Mouse (Mus musculus): ENCODE measurements around the gene Adgrg1. TPM values are rescaled to one million over a fixed set of nuclear protein-coding genes. Genes with fewer than 3 reads are reported as not detected.

The Adgrg1 gene
- polyA plus RNA-seq, 1 experiment from 2014 or later: 2.7 TPM

DNA sequence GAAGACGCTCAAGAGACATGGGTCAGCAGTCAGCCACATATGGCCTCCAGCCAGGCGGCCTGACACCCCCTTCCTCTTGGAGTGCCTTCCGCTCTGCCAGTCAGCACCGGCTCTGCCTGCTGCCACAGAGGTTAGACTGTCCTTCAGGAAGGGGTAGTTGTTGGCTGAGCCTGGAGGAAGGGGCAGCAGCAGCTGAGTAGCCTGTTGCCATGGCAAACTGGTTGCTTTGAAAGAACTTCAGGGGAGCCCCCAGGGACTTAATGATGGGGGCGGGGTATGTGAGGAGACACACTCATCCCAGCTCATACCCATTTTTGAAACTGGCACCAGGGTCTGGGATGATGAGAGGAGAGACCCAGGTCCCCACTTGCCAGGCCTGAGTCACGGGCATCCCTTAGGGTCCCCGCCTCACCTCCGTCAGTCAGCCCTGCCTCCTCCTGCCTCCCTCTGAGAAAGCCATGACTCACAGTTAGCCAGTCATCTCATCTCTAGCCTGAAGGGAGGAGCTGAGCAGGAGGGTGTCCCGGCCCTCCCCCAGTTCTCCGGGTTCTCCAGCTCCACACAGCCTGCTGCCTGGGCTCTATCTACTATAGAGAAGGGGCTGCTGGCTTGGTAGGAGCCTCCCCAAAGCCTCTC lies 9.4 kb downstream of the Adgrg1 start:
- peaks cover 30 to 44% of the 10 kb centered on the region in 2 experiments for H3K4me1 ChIP-seq (ENCODE audit: control insufficient read depth in 2 of 2, insufficient read depth in 2 of 2, low read length in 2 of 2)
- H3K4me2 ChIP-seq (ENCODE audit: low read length): peak overlapping the region; percentile 42

DNA sequence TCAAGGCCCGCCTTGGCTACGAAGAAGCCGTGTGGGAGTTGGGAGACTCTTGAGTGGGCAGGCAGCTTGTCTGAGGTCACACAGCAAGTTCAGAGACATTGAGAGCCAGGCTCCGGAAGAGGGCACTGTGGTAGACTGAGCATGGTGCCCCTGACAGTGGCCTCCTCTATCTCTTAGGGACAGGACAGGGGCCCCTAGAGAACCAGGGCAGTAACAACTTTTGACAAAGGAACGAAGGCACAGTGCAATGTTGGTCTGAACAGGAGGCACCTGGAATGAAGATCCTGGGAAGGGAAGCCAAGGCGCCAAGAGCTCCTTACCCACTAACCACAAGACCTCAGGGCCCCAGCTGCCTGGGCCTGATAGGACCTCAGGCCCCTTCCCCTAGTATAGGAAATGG lies 10.5 kb downstream of the Adgrg1 start:
- 76% methylated on average over 6 of the region's 6 CpGs for WGBS
- Histone ChIP-seq H3K9me3 (ENCODE audit: control insufficient read depth, low read length) (no peaks in the 10 kb centered on the region), H3K27me3 (ENCODE audit: control insufficient read depth, insufficient read depth, low read length) (no peaks in the 10 kb centered on the region), H3K4me2 (ENCODE audit: low read length) (no peak overlapping the region; the same call in 1 of the 2 replicates), H3K36me3 (ENCODE audit: control insufficient read depth, insufficient read depth, low read length) (no peaks in the 10 kb centered on the region), H3K4me1 (ENCODE audit: control insufficient read depth in 2 of 2, insufficient read depth in 2 of 2, low read length in 2 of 2) (peaks cover 29 to 44% of the 10 kb centered on the region in 2 experiments), H3K9ac (ENCODE audit: low read length) (no peak overlapping the region), H3K4me3 (ENCODE audit: control insufficient read depth in 1 of 2, insufficient read depth in 1 of 2, low read depth in 1 of 2, low read length in 2 of 2) (no peak overlapping the region), H3K27ac (replicated peaks in 1 of 2; ENCODE audit: control insufficient read depth in 1 of 2, insufficient read depth in 1 of 2, low read depth in 2 of 2, low read length in 2 of 2) (no peak overlapping the region)
- ATAC-seq (ENCODE audit: insufficient number of reproducible peaks, insufficient read depth, low FRiP score, low read depth): no peak

More for the DNA sequence above, 9.4 kb downstream of the Adgrg1 start:
- peak overlapping the region in 1 of 2 experiments; percentile 45; a peak in 2 of 4 replicates for H3K27ac ChIP-seq (replicated peaks in 1 of 2; ENCODE audit: control insufficient read depth in 1 of 2, insufficient read depth in 1 of 2, low read depth in 2 of 2, low read length in 2 of 2)
- H3K36me3 ChIP-seq (ENCODE audit: control insufficient read depth, insufficient read depth, low read length): no peaks in the 10 kb centered on the region
- H3K27me3 ChIP-seq (ENCODE audit: control insufficient read depth, insufficient read depth, low read length): no peaks in the 10 kb centered on the region
- 17% methylated on average over 10 of the region's 10 CpGs for WGBS
- peak overlapping the region; percentile 49; the same call in 1 of the 2 replicates for H3K9ac ChIP-seq (ENCODE audit: low read length)
- no peak overlapping the region for H3K4me3 ChIP-seq (ENCODE audit: control insufficient read depth in 1 of 2, insufficient read depth in 1 of 2, low read depth in 1 of 2, low read length in 2 of 2)
- H3K9me3 ChIP-seq (ENCODE audit: control insufficient read depth, low read length): no peaks in the 10 kb centered on the region
- peak; percentile 59 for ATAC-seq (ENCODE audit: insufficient number of reproducible peaks, insufficient read depth, low FRiP score, low read depth)

DNA sequence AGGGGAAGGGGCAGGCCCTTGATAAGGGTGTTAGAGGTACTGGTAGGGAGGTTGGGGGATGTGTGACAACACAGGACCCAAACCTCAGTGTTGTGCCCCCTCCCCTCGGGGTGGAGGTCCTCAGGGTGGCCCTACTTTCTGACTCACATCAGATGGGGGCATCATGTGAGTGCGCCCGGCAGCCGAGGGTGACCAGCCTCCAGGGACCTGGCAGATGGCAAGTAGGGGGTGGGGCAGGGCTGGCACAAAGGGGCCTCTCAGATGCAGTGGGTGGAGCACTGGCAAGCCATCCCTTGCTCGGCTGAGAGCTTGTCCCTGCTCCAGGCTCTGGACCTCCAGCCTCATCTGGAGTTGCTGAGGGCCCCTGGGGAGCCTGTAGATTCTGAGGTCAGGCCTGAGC lies 12.1 kb downstream of the Adgrg1 start:
- no peak overlapping the region for H3K4me2 ChIP-seq (ENCODE audit: low read length)
- peaks cover 26 to 42% of the 10 kb centered on the region in 2 experiments for H3K4me1 ChIP-seq (ENCODE audit: control insufficient read depth in 2 of 2, insufficient read depth in 2 of 2, low read length in 2 of 2)
- H3K36me3 ChIP-seq (ENCODE audit: control insufficient read depth, insufficient read depth, low read length): no peaks in the 10 kb centered on the region
- 65% methylated on average over 5 of the region's 5 CpGs for WGBS
- H3K9ac ChIP-seq (ENCODE audit: low read length): no peak overlapping the region
- ATAC-seq (ENCODE audit: insufficient number of reproducible peaks, insufficient read depth, low FRiP score, low read depth): no peak
- H3K27me3 ChIP-seq (ENCODE audit: control insufficient read depth, insufficient read depth, low read length): no peaks in the 10 kb centered on the region
- H3K9me3 ChIP-seq (ENCODE audit: control insufficient read depth, low read length): no peaks in the 10 kb centered on the region
- no peak overlapping the region for H3K4me3 ChIP-seq (ENCODE audit: control insufficient read depth in 1 of 2, insufficient read depth in 1 of 2, low read depth in 1 of 2, low read length in 2 of 2)
- H3K27ac ChIP-seq (replicated peaks in 1 of 2; ENCODE audit: control insufficient read depth in 1 of 2, insufficient read depth in 1 of 2, low read depth in 2 of 2, low read length in 2 of 2): no peak overlapping the region

DNA sequence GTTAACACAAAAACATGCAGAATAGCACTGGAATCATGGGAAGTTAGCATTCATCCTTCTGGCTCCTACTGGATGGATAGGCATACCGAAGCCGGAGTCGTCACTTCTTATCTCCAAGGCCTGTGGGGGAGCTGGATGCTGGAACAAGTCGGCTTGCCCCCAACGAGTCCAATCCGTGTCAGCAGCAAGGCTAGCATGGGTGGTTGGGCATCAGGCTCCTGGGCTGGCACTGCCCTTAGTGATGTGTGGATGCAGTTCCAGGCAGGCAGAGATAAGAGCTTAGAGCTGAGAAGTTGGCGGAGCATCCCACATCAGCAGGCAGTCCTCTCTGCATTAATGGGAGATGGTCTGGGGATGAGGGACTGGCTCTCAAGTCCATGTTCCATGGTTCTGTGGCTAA lies 13.0 kb downstream of the Adgrg1 start:
- WGBS: 47% methylated on average over 7 of the region's 7 CpGs
- peaks cover 31 to 50% of the 10 kb centered on the region in 2 experiments for H3K4me1 ChIP-seq (ENCODE audit: control insufficient read depth in 2 of 2, insufficient read depth in 2 of 2, low read length in 2 of 2)

DNA sequence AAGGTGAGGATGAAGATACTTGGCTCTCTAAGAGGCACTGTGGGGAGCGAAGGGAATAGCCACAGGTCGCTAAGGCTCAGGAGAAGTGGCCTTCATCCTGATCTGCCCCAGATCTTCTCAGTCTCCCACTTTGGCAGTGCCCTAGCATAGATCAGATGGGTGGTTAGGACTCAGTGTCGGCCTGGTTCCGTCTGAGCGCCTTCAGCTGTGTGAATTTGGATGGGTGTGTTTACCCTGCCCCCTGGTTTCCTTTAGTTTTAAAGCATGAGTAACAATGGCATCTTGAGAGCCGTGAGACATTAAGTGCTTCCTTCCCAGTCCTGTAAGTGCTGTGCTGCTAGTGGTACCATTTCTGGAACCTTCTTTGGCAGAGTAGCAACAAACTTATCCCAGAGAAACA lies 14.1 kb downstream of the Adgrg1 start:
- H3K4me1 ChIP-seq (ENCODE audit: control insufficient read depth in 2 of 2, insufficient read depth in 2 of 2, low read length in 2 of 2): peaks cover 28 to 50% of the 10 kb centered on the region in 2 experiments
- H3K9me3 ChIP-seq (ENCODE audit: control insufficient read depth, low read length): no peaks in the 10 kb centered on the region
- no peaks in the 10 kb centered on the region for H3K36me3 ChIP-seq (ENCODE audit: control insufficient read depth, insufficient read depth, low read length)
- no peak overlapping the region for H3K9ac ChIP-seq (ENCODE audit: low read length)
- H3K4me3 ChIP-seq (ENCODE audit: control insufficient read depth in 1 of 2, insufficient read depth in 1 of 2, low read depth in 1 of 2, low read length in 2 of 2): no peak overlapping the region
- H3K27me3 ChIP-seq (ENCODE audit: control insufficient read depth, insufficient read depth, low read length): no peaks in the 10 kb centered on the region
- H3K27ac ChIP-seq (replicated peaks in 1 of 2; ENCODE audit: control insufficient read depth in 1 of 2, insufficient read depth in 1 of 2, low read depth in 2 of 2, low read length in 2 of 2): no peak overlapping the region
- WGBS: 79% methylated on average over 6 of the region's 6 CpGs
- no peak for ATAC-seq (ENCODE audit: insufficient number of reproducible peaks, insufficient read depth, low FRiP score, low read depth)
- H3K4me2 ChIP-seq (ENCODE audit: low read length): no peak overlapping the region

More for the DNA sequence above, 13.0 kb downstream of the Adgrg1 start:
- Histone ChIP-seq H3K27me3 (ENCODE audit: control insufficient read depth, insufficient read depth, low read length) (no peaks in the 10 kb centered on the region), H3K4me3 (ENCODE audit: control insufficient read depth in 1 of 2, insufficient read depth in 1 of 2, low read depth in 1 of 2, low read length in 2 of 2) (no peak overlapping the region), H3K9me3 (ENCODE audit: control insufficient read depth, low read length) (no peaks in the 10 kb centered on the region), H3K27ac (replicated peaks in 1 of 2; ENCODE audit: control insufficient read depth in 1 of 2, insufficient read depth in 1 of 2, low read depth in 2 of 2, low read length in 2 of 2) (no peak overlapping the region), H3K36me3 (ENCODE audit: control insufficient read depth, insufficient read depth, low read length) (no peaks in the 10 kb centered on the region), H3K4me2 (ENCODE audit: low read length) (no peak overlapping the region), H3K9ac (ENCODE audit: low read length) (no peak overlapping the region)
- ATAC-seq (ENCODE audit: insufficient number of reproducible peaks, insufficient read depth, low FRiP score, low read depth): no peak

DNA sequence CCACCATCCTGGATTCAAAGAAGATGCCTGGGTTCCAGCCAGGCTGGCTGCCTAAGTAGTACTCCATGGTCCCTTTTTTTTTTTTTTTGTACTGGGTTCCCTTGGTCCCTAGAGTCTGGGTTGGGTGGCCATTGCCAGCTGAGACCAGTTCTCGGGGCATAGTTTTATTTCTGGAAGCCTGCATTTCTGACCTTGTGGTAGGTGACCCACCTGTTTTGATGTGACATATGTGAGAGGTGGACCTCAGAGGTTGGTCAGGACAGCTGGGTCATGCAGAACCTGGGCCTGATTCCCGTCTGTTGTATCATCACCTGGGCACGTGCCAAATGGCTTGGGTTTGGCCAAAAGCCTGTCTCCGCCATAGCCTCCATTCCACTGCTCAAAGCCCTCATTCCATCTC lies 15.2 kb downstream of the Adgrg1 start:
- 90% methylated on average over 4 of the region's 4 CpGs for WGBS
- no peaks in the 10 kb centered on the region for H3K36me3 ChIP-seq (ENCODE audit: control insufficient read depth, insufficient read depth, low read length)
- no peak overlapping the region for H3K4me3 ChIP-seq (ENCODE audit: control insufficient read depth in 1 of 2, insufficient read depth in 1 of 2, low read depth in 1 of 2, low read length in 2 of 2)
- no peaks in the 10 kb centered on the region for H3K27me3 ChIP-seq (ENCODE audit: control insufficient read depth, insufficient read depth, low read length)
- no peak overlapping the region for H3K27ac ChIP-seq (replicated peaks in 1 of 2; ENCODE audit: control insufficient read depth in 1 of 2, insufficient read depth in 1 of 2, low read depth in 2 of 2, low read length in 2 of 2)
- ATAC-seq (ENCODE audit: insufficient number of reproducible peaks, insufficient read depth, low FRiP score, low read depth): no peak
- no peak overlapping the region for H3K4me2 ChIP-seq (ENCODE audit: low read length)
- peaks cover 26 to 49% of the 10 kb centered on the region in 2 experiments for H3K4me1 ChIP-seq (ENCODE audit: control insufficient read depth in 2 of 2, insufficient read depth in 2 of 2, low read length in 2 of 2)
- H3K9ac ChIP-seq (ENCODE audit: low read length): no peak overlapping the region
- no peaks in the 10 kb centered on the region for H3K9me3 ChIP-seq (ENCODE audit: control insufficient read depth, low read length)

DNA sequence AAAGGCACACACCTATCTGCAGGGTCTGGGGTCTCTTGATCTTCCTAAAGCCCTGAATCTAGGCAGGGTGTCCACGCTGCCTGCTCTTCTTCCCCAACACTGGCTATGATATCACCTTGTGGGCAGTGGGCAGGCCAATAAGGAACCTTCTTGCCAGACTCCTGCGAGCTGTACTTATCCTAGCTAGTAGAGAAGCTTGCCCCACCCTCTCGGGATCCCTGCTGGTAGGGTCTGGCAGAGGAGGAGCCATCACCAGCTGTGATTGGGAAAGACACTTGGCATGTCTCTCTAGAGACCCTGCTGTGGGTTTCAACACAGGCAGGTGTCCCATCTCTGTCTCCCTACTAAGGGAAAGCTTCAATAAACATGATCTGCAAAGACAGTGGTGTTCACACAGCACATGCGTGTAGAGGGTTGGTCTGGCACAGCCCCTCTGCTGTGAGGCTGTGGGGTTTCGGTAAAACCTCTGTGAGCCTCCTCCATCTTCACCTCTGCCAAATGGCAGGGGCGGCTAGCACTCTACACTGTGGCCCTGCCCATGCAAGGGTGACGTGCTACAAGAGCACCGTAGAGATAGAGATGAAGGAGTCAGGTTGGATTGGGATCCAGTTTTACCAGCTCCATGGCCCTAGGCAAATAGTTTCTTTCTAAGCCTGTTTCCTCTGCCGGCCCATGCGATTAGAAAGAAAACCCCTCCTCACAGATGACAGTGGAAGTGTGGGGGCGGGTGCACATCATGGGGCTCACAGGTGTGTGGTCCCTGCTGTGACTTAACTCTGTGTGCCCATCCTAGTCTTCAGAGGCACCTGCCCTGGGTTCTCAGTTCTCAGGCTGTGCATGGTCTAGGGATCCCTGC lies 16.3 kb downstream of the Adgrg1 start:
- WGBS: 61% methylated on average over 11 of the region's 11 CpGs
- Histone ChIP-seq H3K4me2 (ENCODE audit: low read length) (no peak overlapping the region), H3K27me3 (ENCODE audit: control insufficient read depth, insufficient read depth, low read length) (no peaks in the 10 kb centered on the region)

More for the DNA sequence above, 16.3 kb downstream of the Adgrg1 start:
- Histone ChIP-seq H3K4me3 (ENCODE audit: control insufficient read depth in 1 of 2, insufficient read depth in 1 of 2, low read depth in 1 of 2, low read length in 2 of 2) (no peak overlapping the region), H3K9me3 (ENCODE audit: control insufficient read depth, low read length) (no peaks in the 10 kb centered on the region), H3K27ac (replicated peaks in 1 of 2; ENCODE audit: control insufficient read depth in 1 of 2, insufficient read depth in 1 of 2, low read depth in 2 of 2, low read length in 2 of 2) (no peak overlapping the region), H3K9ac (ENCODE audit: low read length) (no peak overlapping the region), H3K36me3 (ENCODE audit: control insufficient read depth, insufficient read depth, low read length) (no peaks in the 10 kb centered on the region), H3K4me1 (ENCODE audit: control insufficient read depth in 2 of 2, insufficient read depth in 2 of 2, low read length in 2 of 2) (peaks cover 26 to 47% of the 10 kb centered on the region in 2 experiments)
- ATAC-seq (ENCODE audit: insufficient number of reproducible peaks, insufficient read depth, low FRiP score, low read depth): no peak

Data from heart, embryonic 14.5 days (tissue).